Mouse (Mus musculus) inflammation-experienced regulatory T-cells, adult 6 months (primary cell): ENCODE measurements at regions not wholly inside any gene's neighbourhood (a gene's known extent, or its start where the extent isn't known, plus 50 kb on each side); places are given as distances from the start of the nearest gene placed in this dataset.
A peak's percentile ranks its signal among the peaks of the same experiment; 100 is the strongest.

Source experiments
- ATAC-seq: one replicate; pipeline ENCODE4 v1.8.0; 2017

GRCm38 (mm10) chr1:69746575-69747290, 59.7 kb upstream of the Ikzf2 start:
- no peak for ATAC-seq

GRCm38 (mm10) chr1:69752724-69753123, 65.7 kb upstream of the Ikzf2 start:
- peak; percentile 91 for ATAC-seq

GRCm38 (mm10) chr1:69757702-69758101, 69.1 kb upstream of the Spag16 start:
- ATAC-seq: no peak

GRCm38 (mm10) chr1:69759544-69759943, 67.2 kb upstream of the Spag16 start:
- ATAC-seq: peak; percentile 94

GRCm38 (mm10) chr1:69768714-69769113, 58.1 kb upstream of the Spag16 start:
- peak; percentile 82 for ATAC-seq

GRCm38 (mm10) chr1:69770209-69770608, 56.6 kb upstream of the Spag16 start:
- ATAC-seq: no peak

GRCm38 (mm10) chr1:69771436-69771835, 55.3 kb upstream of the Spag16 start:
- no peak for ATAC-seq

GRCm38 (mm10) chr1:69775589-69775988, 51.2 kb upstream of the Spag16 start:
- ATAC-seq: peak; percentile 71
